Mouse (Mus musculus): ENCODE measurements around the gene Ap1b1.
A peak's percentile ranks its signal among the peaks of the same experiment; 100 is the strongest.

- peak; percentile 92 for TF ChIP-seq CTCF (conservative IDR thresholded peaks at IDR 0.05; ENCODE audit: low read length)
- no peak for TF ChIP-seq NANOG (IDR thresholded peaks at IDR 0.05; ENCODE audit: borderline replicate concordance, low read length)
- no peak for TF ChIP-seq POU5F1 (IDR thresholded peaks at IDR 0.05; ENCODE audit: borderline replicate concordance, low read length)
These were observed 11.0 kb upstream of the Ap1b1 start for GRCm38 (mm10) chr11:4975623-4976022.
